Mouse (Mus musculus) brain, adult 10 weeks (tissue): ENCODE results near the gene Treml2. TPM values are rescaled to one million over a fixed set of nuclear protein-coding genes. Genes with fewer than 3 reads are reported as not detected.

Source experiments
- polyA plus RNA-seq: library from polyadenylated mRNA; stranded (reverse); fragments of 350-450 nt; fragmentation: Illumina TruSeq; extraction: RNeasy Lipid Tissue Mini Kit (QIAGEN cat#74804); gene quantifications from one replicate; pipeline ENCODE4 v1.2.3, GENCODE M21; 2015; ENCODE audit warnings: low read depth, low replicate concordance

Treml2 gene
- 0.45 TPM for polyA plus RNA-seq

DNA sequence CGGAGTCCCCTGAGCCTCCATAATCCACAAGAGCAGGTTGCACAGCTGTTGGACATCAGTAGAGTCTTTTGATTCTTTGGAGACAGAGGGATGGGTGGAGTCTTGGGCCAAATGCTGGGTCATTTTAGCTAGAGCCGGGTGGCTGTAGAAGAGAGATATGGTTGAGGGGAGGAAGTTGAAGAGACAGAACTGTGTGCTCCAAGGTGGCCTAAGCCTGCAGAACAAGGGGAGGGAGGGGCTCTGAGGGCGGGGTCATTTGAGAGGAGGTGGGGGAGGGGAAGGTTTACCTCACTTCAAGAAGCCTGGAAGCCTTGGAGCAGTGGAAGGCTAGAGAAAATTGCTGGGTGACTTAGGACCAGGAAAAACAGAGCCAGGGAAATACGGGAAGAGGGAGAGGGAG is at the start of gene Treml2:
Gene Treml2 (plus strand): TSS at position 296 of the 400 bp plus-strand sequence.

DNA sequence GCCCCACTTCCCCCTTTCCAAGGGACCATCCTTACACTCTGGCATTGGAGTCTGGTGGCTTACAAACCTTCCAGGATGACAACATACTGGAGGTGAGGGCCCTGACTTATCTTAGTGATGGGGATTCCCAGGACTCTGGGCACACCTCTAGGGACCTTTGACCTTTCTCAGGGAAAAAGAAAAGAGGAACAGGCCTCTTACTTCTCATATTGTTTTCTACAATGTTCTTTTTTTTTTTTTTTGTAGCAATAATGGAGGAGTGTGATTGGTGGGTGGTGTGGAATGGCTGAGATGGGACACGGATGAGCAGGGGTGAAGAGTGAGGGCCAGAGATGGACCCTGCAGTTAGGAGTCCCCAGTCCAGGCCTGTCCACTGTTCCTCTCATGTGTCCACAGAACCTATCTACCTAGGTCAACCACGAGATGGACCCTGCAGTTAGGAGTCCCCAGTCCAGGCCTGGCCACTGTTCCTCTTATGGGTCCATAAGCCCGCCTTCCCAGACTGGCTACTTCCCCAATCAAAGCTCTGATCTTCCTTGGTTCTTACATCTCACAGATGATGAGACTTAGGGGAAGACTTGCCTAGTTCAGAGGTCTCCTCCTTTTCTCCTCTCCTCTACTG is 35.4 kb upstream of the Treml2 start, which contains the start of gene Treml4:
Gene Treml4 (plus strand): TSS at position 555 of the 622 bp plus-strand sequence.

DNA sequence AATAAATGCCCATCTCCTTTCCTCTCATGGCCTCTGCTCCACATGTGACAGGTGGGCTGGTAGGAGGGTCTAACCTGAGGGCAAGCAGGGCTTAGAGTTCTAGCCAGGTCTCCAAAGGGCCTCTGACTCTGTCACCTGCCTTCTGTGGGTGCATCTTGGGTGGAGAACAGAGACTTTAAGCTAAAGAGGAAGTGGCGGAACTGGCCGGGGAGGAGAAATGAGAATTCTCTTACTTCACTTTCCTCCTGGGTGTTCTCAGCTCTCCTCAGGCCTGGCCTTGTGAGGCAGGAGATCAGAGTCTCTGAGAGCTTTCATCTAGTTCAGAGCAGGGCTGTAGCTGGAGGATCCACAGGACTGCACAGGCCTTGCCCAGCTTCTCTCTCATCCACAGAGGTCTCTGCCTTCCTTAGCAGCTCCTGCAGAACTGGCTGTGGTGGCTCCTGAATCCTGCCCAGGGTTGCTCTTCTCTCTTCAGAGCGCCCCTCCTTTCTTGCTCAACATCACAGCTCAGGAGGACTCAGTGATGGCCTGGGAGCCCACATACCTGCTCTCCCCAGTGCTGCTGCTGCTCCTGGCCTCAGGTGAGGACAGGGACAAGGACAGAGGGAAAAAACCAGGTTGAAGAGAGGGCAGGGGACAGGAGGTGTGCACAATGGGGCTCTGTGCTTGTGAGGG is 16.7 kb downstream of the Treml2 start, which contains the start of gene B430306N03Rik:
Gene B430306N03Rik (plus strand): TSS at position 237 of the 675 bp plus-strand sequence.

DNA sequence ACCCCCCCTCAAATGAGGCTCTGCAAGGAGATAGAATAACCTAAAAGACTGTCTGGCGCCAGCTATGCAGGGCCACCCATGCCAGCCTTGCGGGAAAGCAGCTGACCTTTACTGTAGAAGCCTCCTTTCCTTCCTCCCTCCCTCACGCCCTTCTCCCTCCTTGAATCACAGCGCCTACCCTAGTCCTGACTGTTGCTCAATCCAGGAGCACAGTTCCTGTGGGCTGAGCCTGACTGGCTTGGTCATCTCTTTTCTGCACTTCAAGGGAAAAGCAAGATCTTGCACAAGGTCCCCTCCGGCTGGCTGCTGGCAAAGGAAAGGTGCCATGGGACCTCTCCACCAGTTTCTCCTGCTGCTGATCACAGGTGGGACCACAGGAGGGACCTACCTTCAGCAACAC is 46.9 kb downstream of the Treml2 start, which contains the start of gene Trem2:
Gene Trem2 (plus strand): TSS at position 171 of the 400 bp plus-strand sequence.

GRCm38 (mm10) chr17:48359616-48360015 is 60.3 kb downstream of the Treml2 start, which contains the start of gene Treml1:
TSS of gene Treml1 (plus strand) at chr17:48359916.

Other genes with a start within 250 kb of the Treml2 start
- gene 1700067P10Rik, start 210.2 kb upstream of the Treml2 start, polyA plus RNA-seq = not detected
- not detected for gene 9830107B12Rik, start 153.2 kb upstream of the Treml2 start, polyA plus RNA-seq
- gene A530064D06Rik, start 132.2 kb upstream of the Treml2 start, polyA plus RNA-seq = not detected
- gene Trem1, start 66.7 kb upstream of the Treml2 start, polyA plus RNA-seq = not detected
- gene Trem3, start 51.7 kb upstream of the Treml2 start, polyA plus RNA-seq = not detected
- not detected for gene Treml4, start 35.2 kb upstream of the Treml2 start, polyA plus RNA-seq
- not detected for gene B430306N03Rik, start 16.6 kb downstream of the Treml2 start, polyA plus RNA-seq
- gene Trem2, start 46.9 kb downstream of the Treml2 start, polyA plus RNA-seq = 28.7 TPM
- gene Treml1, start 60.4 kb downstream of the Treml2 start, polyA plus RNA-seq = not detected
- gene Nfya, start 110.4 kb downstream of the Treml2 start, polyA plus RNA-seq = 20.1 TPM
- gene Oard1, start 110.5 kb downstream of the Treml2 start, polyA plus RNA-seq = 23.2 TPM
- gene Apobec2, start 133.4 kb downstream of the Treml2 start, polyA plus RNA-seq = not detected
- gene Tspo2, start 152.0 kb downstream of the Treml2 start, polyA plus RNA-seq = not detected
- 0.39 TPM for gene Unc5cl, start 155.4 kb downstream of the Treml2 start, polyA plus RNA-seq